Mouse (Mus musculus): ENCODE data around the gene Rgs7.

The Rgs7 gene

DNA sequence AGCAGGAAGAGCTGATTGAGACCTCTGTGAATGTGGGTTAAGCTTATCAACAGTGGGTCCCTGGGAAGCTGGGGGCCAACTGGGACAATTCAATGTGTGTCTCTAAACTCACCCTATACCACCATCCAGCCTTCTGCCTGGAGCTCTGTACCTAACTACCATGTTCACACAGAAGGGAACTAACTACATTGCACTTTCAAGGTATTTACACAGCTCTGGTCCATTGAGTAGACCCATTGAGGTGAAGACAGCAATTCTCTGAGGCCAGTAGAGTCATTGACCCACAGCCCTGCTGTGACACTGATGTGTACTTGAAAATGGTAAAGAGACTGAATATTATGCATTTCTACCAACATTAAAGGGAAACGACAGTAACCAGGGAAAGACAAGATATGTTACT, 313.6 kb downstream of the Rgs7 start:
- DNase-seq (ENCODE audit: low spot score) = no peak

DNA sequence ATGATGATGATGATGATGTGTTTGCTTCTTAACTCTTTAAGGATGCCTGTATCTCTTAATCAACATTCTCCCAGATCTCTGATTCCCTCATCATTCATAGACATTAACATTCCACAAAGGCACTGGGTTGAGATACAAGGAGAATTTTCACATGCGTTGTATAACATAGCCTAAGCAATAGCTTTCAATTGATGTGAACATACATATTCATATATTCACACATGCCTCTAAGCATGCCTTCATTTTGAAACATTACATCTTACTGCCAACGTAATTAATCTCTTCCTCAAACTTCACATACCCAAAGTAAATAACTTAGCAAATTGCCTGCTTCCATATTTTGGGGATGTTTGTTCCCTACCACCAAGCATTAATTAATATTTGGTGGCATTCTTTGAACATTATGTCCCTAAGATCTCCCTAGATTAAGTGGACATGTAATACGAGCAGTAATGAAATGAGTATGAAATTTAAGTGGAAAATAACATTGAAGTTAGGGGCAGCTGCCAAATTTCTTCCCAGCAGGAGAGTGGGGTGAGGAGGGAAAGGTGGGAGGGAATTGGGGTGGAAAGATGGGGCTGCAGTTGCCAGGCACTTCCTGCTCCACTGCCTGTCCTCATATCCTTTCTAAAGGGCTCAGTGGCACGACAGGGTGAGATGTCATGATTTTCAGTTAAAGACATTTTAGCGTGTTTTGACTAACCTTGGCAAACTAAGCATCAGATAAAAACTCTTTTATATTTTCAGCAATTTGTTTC, 317.2 kb downstream of the Rgs7 start:
- DNase-seq (ENCODE audit: low spot score) = no peak

DNA sequence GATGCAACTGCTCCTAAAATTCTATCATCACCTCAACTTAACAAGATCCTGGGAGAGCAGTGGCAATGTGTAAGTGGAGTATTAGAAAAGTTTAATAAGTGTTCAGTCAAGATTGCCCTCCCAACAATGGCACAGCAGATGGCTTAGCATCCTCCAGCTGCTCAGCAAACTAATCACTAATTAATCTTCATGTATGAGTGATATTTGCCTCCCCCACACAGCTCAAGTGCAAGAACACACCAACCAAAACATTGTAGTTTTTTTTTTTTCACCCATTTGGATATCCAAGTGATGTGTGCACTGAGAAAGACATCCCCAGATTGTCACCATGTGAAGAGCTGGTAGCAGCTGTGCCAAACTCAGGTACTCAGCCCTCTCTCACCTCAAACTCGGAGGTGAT, 336.8 kb downstream of the Rgs7 start:
- no peak for DNase-seq (ENCODE audit: low spot score)

DNA sequence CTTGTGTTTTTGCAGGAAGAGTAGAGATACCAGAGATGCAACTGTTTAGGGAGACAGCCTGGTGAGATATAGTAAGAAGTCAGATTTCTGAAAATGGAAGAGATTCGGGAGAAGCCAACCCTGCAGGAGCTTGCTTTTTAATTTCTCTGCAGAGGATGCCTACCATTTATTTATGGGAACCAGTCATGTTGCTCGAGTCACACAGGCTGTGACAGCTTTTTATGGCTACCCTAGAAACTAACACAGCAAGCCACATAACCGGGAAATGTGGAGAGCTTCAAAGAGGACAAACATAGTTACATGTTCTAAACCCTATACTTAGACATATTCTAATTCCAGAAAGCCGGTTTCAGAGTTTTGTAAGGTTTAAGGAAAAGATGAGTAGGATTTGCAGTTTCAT, 349.2 kb downstream of the Rgs7 start:
- no peak for DNase-seq (ENCODE audit: low spot score)

DNA sequence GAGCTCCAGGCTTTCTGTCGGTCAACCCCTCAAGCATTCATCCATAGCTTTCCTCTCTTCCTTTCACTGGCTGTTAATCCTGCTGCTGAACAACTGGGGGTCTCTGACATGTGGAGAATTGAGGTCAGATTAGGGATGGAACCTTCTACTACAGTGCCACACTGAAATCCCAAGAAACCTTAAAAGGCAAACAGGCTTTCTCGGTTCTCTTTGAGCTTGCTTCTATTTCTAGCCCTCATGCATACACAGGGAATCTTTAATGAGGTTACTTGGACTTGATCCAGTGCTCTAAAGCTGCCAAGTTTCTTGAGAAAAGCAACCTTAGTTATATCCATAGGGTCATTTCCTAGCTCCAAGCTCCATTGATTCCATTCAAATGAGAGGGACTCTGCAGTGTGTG, 363.8 kb downstream of the Rgs7 start:
- DNase-seq (ENCODE audit: low spot score) = no peak

DNA sequence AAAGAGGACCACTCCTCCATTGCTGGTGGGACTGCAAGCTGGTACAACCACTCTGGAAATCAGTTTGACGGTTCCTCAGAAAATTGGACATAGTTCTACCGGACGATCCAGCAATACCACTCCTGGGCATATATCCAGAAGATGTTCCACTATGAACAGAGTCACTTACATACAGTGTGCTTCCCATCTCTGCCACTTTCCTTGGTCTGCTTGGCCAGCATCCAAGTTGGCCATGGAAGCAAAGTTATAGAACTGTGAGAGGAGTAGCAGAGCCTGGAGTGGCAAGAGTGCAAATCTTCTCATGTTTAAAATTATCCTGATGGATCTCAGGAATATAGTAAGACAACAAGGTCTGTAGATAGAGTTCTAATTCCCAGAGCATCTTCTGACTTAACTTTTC, 367.9 kb downstream of the Rgs7 start:
- DNase-seq (ENCODE audit: low spot score) = no peak

DNA sequence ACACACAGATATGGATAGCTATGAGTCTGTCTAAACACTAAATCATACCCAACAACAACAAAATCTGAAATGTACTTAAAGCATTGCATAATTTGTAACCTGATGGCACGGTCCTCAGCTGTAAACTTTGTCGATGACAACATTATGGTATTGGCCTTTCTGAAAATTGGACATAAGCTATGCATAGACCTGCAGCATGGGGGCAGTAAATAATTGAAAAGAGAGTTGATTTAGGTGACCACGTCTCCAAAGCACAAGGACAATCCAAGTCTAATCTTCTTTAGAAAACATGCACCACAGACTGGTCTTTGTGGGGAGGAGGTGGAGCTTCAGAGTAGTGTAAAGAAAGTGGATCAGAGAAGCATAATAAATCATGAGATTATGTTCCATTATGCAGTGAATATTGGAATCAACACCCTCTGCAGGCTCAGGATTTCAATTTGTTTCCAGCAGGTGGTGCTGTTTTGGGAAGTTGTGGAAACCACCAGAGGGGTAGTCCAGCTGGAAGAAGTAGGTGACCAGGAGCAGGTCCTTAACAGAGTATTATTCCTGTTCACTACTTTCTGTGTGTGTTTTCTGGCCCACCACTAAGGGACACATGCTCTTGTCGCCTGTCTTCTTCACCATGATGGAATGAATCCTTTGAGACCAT, 373.3 kb downstream of the Rgs7 start:
- no peak for DNase-seq (ENCODE audit: low spot score)

DNA sequence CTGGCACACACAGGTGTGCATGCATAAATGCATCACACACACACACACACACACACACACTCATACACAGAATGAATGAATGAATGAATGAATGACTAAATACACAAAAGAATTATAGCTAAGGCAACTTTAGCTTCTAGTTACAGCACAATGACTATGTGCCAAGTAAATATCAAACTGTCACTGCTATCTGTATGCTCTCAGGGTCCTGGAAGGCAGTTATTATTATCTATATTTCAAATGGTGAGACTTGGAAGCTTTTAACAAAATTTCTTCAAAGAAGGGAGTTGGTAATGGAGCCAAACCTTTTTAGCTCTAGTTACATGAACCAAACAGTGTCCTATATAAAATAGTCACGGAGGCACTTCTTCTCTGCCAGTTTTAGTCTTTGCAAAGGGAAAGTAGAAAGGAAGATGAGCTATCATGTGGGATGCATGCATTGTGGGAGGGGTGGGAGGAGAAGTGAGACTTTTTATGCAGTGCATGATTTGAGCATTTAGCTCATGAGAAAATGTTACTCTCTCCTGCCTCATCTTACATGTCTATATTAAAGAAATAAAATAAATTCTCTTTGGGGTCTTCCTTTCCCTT, 383.9 kb downstream of the Rgs7 start:
- DNase-seq (ENCODE audit: low spot score) = no peak

DNA sequence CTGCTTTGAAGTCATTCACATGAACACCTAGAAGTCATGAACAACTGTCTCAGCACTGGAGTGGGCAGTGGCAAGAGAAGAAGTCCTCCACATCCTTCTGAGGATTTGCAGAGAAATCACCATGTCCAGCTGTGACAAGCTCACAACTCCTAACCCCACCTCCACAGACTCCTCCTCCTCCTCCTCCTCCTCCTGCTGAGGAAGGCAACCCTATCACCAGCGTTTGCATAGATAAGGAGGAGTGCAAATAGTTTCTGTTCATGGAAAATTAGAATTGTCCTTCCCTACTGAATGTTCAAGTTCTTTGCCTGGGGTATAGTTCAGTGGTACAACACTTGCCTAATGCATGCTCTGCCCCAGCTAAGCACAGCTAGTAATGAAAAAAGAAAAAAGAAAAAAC, 386.0 kb downstream of the Rgs7 start:
- no peak for DNase-seq (ENCODE audit: low spot score)

DNA sequence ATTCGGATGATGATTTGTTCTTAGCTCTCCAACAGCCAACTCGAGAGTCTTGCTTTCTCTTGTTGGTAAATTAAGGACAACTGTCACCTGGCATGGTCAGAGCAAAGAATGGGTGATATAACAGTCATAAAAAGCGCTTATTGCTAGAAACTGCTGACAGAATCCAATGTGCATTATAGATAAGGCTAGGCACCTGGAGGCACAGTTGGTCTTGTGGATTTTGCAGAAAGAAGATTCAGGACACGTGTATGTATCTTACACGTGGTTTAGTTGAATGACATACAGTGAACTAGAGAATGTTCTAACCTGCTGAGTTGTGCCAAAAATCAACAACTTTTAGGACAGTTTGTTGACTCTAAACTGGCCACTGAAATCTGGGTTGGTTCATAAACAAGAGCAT, 386.9 kb downstream of the Rgs7 start:
- no peak for DNase-seq (ENCODE audit: low spot score)

DNA sequence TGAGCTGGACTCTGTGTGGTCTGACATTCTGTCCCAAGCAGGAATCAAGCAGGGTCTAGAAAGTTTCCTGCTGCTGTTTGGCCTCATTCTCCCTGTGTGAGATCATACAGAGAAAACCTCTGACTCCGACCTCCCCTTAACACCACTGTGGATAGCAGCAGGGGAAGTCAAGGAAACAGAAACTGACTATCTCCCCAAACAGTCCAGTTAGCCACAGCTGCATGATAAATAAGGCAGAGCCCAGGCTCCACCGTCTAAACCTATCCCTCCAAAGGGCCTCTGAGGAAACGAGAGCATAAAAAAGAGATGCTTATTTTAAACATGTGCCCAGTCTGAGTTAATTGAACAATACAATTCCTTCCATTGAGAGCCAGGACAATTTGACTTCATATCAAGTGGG, 395.3 kb downstream of the Rgs7 start:
- no peak for DNase-seq (ENCODE audit: low spot score)

DNA sequence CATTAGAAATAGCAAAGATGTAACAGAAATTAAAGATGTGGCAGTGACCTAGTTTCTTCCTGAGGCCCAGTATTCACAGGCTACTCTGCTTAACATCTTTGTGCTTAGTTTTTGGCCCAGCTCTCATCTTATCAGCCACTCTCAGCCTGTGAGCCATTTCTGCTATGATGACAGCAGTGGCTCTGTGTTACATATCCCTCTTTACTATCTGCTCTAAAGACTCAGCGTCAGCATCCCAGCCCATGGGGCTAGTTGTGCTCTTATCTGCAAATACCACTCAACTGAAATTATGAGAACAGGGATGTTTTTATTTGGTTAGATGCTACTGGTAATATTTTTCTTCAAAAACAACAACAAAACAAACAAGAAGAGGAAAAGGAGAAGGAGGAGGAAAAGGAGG, 410.2 kb downstream of the Rgs7 start:
- DNase-seq (ENCODE audit: low spot score) = no peak

DNA sequence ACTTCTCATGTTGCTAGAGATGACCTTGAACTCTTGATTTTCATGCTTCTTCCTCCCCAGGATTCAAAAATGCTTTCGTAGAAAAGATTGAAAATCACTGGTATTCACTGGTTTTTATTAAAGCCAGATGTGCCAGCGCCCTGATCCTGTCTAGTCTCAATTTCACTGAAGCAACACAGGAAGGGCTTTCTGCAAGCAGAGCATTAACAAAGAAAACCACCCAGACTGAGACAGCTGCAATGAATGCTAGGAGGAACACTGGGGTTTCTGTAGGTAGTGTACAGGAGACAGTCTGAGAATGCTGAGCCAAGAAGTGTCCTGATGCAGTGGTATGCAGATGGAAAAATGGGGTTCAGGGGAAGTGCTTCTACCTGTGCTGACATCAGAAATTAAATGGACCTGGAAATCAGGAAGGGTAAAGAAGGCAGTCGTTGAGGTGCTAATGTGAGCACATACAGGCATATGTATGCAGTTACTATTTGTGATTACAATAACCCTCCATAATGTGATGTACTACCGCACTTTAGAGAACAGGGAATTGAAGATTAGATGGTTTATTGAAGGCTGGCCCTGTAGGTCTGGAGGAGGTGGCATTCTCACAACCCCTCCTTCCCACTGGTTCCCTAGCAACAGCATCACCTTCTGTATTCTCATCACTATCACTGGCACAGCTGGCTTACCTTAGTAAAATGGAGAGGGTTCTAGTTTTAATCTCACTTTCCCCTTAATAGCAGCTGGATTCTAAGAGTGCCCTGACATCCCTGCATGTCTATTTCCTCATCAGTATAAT, 412.3 kb downstream of the Rgs7 start:
- DNase-seq (ENCODE audit: low spot score) = no peak

DNA sequence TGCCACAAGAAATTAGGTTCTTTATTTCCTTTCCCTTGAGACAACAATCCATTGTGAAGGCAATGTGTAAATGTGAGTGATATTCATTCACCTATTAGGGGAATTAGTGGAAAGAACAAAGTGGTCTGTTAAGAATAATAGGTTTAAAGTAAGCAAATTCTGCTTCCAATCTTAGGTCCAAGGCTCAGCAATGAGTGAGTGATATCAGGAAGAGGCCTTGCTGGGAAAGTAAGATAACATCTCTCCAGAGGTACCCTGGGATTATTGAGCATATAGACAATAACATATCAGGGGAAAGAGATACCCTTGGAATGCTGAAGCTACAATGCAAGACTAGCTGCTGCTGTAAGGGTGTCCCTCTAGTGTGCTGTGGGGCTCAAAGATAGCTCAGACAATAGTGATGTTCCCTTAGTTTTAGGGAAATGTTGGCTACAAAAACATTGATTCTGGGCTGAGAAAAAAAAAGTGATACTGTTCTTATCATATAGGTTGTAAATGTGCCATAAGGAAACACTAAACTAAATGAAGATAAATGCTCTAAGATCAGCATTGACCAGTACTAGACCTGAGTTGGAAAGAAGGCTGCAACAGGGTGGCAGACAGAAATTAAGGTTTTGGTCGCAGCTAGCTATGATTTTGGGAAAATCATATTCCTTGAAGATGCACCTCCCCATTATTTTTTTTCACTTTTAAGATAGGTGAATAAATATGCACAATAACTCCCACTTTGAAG, 418.6 kb downstream of the Rgs7 start:
- no peak for DNase-seq (ENCODE audit: low spot score)

DNA sequence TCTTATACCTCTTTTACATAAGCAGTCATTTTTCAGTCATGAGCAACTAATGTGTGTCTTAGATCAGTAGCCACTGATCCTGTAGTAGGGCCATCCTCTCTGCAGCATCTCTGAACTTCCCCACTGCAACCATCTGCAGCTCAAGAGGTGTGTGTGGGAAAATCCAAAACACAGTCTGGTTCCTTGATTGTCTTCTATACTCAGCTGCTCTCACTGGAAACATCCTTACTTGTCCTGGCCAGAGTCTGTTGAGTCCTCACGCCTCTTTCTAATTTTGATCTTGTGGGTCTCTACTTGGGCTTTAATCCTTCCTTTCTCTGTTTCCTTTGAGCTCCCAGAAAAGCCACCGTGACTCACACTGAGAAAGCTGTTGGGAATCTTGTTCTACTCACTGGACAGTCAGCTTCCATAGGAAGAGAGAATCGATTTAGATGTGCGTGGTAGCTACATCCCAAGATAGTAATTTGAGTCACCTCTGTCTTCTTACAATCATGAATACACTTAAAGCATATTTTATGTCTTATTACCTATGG, 422.5 kb downstream of the Rgs7 start:
- DNase-seq (ENCODE audit: low spot score) = no peak

DNA sequence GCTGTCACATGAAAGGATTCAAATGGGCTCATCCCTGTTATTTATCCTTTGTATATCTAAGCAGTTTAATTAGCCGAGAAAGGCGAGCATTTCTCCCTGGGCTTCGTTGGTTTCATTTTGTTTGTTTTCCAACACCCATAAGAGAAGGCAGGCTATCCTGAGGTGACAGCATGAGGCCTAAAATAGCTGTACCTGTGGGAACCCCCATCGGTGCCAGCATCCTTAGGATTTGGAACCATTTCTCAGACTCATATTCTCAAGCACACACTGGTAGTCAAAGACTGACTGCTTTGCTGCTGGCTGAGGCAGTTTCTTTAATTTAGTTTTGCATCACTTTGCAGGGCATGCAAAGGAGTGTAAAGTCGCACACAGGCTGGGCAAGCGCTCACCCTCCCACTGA, 443.2 kb downstream of the Rgs7 start:
- DNase-seq (ENCODE audit: low spot score) = no peak

DNA sequence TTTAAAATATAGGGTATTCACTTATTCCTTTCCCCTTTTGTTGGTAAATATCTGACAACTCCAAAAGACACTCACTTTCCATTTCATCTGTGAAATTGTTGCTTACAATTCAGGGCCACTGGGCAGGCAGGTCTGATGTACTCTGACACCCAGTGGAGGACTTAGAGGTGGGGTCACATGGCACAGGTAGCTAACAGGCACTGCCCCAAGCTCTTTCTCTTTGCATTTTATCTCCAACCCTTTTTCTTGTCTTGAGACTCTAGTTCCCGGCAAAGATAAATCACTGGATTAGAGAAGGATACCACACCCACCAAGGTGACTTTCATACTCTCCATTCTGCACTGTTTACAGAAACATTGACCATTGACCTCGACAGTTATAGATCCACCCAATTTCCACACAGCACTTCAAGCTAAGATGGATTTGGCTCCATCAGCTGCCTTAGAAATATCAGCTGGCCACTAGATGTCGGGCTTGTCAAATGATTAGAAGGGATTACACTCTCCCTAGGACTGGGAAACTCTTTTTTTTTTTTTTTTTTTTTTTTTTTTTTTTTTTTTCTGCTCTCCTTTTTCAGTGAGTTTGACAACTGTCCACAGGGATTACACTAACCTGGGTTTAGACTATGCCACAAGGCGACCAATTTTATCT, 451.0 kb downstream of the Rgs7 start:
- DNase-seq (ENCODE audit: low spot score) = no peak

DNA sequence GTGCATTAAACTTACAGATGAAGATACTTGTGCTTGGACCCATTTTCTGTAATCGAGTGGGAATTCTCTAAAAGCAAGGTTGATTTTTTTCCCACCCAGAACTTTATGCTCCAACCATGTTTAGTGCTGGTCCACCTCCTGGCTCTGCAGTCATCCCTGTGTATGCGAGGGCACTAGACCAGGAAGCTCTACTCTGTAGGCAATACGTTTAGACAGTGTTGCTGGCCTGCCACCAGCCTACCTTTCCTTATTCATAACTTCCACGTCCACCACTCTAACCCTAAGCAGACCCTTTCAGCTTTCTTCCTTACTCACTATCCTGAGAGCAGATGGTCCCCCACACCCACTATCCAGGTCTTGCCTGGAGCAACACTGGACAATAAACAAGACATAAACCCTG, 452.3 kb downstream of the Rgs7 start:
- DNase-seq (ENCODE audit: low spot score) = no peak

DNA sequence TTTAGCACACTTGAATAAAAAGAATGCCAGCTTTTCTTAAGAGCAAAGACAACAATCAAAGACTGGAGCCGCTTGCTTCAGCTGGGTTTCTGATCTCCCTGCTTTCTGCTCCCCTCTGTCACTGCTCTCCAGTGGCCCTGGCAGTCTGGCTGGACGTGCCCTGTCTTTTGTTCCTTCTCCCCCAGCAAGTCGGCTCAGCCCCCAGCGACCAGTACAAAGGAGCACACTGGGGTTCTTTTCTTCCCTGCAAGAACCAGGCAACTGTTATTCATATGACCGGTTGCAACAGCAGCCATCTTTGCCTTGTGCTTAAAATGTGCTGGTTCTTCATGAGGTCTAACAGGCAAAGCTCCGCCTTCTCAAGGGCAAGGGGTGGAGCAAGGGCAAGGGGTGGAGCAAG, 452.7 kb downstream of the Rgs7 start:
- DNase-seq (ENCODE audit: low spot score) = no peak

DNA sequence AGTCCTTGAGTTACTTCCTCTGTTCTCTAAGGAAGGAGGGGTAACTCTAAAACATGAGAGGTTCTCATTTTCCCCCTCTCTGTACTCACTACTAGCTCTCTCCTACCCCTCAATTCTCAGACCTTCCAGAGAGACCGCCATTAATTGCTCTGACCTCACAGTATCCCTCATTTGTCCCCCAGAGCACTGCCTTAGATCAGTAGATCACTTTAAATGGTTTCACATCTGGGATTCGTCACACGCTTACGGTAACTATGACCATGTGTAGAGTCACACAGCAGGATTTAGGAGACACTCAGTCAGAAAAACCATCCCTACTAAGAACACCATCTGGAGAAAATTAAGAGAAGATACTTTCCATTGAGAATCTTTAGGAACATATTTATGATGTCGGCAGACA, 456.8 kb downstream of the Rgs7 start:
- DNase-seq (ENCODE audit: low spot score) = no peak

DNA sequence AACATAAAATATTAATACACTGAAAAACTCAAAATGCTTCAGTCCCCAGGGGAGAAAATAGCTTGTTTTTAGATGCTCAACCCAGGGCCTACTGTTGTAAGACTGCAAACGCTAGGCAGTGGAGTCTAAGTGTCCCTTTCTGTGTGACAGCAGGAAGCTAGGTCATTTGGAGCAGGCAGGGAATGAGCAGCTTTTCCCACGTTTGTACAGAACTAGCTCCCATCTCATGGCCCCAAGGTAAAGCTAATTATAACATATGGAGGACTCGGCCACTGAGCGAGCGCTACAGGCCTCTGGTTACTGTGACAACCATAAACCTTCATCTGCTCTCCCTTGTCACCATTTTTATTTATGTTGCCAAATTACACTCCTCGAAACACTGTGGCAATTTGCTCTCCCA, 460.3 kb downstream of the Rgs7 start:
- no peak for DNase-seq (ENCODE audit: low spot score)
